In the genomic region with DNA sequence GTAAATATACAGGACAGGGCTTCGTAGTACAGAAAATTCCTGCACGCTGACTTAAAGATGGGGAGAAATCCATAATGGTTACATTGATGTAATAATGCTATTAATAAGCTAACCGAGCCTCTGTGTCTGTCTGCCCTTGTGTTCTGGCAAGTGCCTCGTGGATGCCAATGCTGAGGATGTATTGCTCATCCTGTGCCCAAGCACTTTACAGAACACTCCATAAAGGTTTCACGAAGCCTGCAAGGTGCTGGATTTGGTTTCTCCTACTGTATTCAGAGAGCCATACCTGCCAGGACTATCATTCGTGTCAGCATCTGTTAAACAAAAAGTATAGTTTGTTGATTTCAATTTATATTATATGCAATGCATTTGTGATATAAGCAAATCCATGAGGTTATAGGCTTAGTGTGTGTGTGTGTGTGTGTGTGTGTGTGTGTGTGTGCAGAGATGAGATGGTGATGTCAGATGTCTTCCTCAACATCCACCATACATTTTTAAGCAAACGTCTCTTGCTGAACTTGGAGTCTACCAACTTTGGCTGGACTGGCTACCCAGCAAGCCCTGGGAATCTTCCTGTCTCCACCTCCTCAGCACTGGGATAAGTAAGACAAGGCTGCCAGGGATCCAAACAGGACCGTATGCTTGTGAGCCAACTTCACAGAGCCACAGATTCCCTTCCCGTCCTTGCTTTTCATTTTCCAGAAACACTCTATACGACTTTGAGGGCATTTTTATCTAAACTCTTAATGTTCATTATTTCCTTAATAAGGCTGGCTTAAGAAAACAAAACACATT, we compare ENCODE assay signal across 22 mouse cellular contexts. TPM values are rescaled to one million over a fixed set of nuclear protein-coding genes. Genes with fewer than 3 reads are reported as not detected.
DNase-seq lines count a peak whose midpoint lies in the region; TF ChIP-seq lines count a peak whose summit lies in the region.
"Had no signal": no experiment of that assay in that cellular context is flagged by ENCODE, and none has a peak within 500 bp of the region (broad histone marks: within the 10 kb centered on the region; RNA-seq: fewer than 3 reads in every experiment).

No protein-coding gene starts in this region.

- no peak for TF ChIP-seq CTCF in layer of hippocampus, adult 2 months (conservative IDR thresholded peaks at IDR 0.05)

- H3K27ac ChIP-seq in layer of hippocampus, adult 2 months = peak overlapping the region; percentile 86; the same call in 1 of the 2 replicates
- H3K27ac ChIP-seq: embryonic facial prominence, embryonic 13.5 days; hindbrain, embryonic 13.5 days; limb, embryonic 10.5 days; midbrain, embryonic 13.5 days; neural tube, embryonic 15.5 days; stomach, embryonic 15.5 days had no signal

- peak; percentile 25 for DNase-seq in gastrocnemius, adult 18-20 months (ENCODE audit: low spot score)
- DNase-seq in gastrocnemius, postnatal 10 days = no peak
- no peak for DNase-seq in layer of hippocampus, adult 2 months (ENCODE audit: low spot score in 2 of 2)
- DNase-seq in layer of hippocampus, adult 18-20 months (ENCODE audit: low spot score in 2 of 2) = no peak
- DNase-seq in brain, adult 2 months (ENCODE audit: low read depth, low spot score) = peak; percentile 77
- peak; percentile 61 for DNase-seq in cerebellum, adult 9-10 months
- DNase-seq in embryo, embryonic 9.5 days (ENCODE audit: extremely low spot score) = no peak
- DNase-seq: adrenal gland, postnatal 25 days; B cell, adult 2 months; kidney, adult 9 months; kidney, postnatal 36 days; layer of hippocampus, postnatal 36 days; liver, postnatal 0 days; lung, postnatal 10 days; right cerebral cortex, postnatal 25 days; thymus, adult 2 months had no signal

- no peak overlapping the region for H3K4me3 ChIP-seq in layer of hippocampus, adult 2 months
- H3K4me3 ChIP-seq: embryonic facial prominence, embryonic 13.5 days; hindbrain, embryonic 13.5 days; limb, embryonic 10.5 days; midbrain, embryonic 13.5 days; neural tube, embryonic 15.5 days; stomach, embryonic 15.5 days had no signal

RNA-seq across cellular contexts. Expression of gene Tfam, which starts 11.2 kb away (rescaled TPM):
- total RNA-seq in gastrocnemius, adult 18-20 months (2021) = 10 to 100 TPM; 52.5 to 63.0 TPM
- total RNA-seq in gastrocnemius, postnatal 10 days (2021) = 10 to 100 TPM; 48.1 to 53.0 TPM
- total RNA-seq in layer of hippocampus, adult 2 months (2021) = 10 to 100 TPM; 44.9 to 47.2 TPM
- 10 to 100 TPM; 37.4 to 44.4 TPM for total RNA-seq in layer of hippocampus, adult 18-20 months (2021)

RNA-seq across cellular contexts. Expression of gene Ube2d1, which starts 35.8 kb away (rescaled TPM):
- 100 to 1,000 TPM; 170 to 210 TPM for total RNA-seq in gastrocnemius, adult 18-20 months (2021)
- total RNA-seq in gastrocnemius, postnatal 10 days (2021) = 100 to 1,000 TPM; 141 to 158 TPM
- total RNA-seq in layer of hippocampus, adult 2 months (2021) = 10 to 100 TPM; 52.8 to 54.0 TPM
- total RNA-seq in layer of hippocampus, adult 18-20 months (2021) = 10 to 100 TPM; 49.2 TPM

Comparison
In these comparisons a context has a peak if more than half of its experiments do, and no peak if none do; other contexts are left out.
1. DNase-seq: peak in gastrocnemius, adult 18-20 months (single experiment), brain, adult 2 months (single experiment) and cerebellum, adult 9-10 months (single experiment); none in gastrocnemius, postnatal 10 days (single experiment), layer of hippocampus, adult 2 months (0 of 2), layer of hippocampus, adult 18-20 months (0 of 2) and embryo, embryonic 9.5 days (single experiment).